Mouse (Mus musculus): Measurements from ENCODE around the gene Med16.

DNA sequence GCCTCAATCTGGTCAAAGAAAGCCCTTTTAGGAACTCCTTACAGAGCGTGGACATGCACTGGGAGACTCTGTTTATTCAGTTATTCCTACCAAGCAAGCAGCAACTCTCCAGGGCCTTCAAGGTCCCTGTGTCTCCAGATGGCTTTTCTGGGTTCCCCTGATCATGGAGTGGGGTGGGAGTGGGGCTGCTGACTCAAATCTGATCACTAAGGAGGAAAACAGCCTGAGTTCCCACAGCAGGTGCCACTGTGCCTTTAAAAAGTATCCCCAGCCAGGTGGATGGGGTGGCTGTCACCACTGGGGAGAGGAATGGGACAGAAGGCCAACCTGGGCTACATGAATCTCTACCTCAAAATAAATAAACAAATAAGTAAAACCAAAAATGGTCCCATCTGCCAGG lies 34.3 kb upstream of the Med16 start:
- no peak for TF ChIP-seq POLR2A (IDR thresholded peaks at IDR 0.05; ENCODE audit: borderline replicate concordance, extremely low read depth, insufficient read depth, insufficient read length, poor library complexity, severe bottlenecking)
- no peak for TF ChIP-seq CTCF (IDR thresholded peaks at IDR 0.05; ENCODE audit: borderline replicate concordance, extremely low read depth, insufficient read depth, insufficient read length)
